19 mouse cellular contexts compared by ENCODE assay signal in genomic region chr5:4620513-4621210, GRCm38 (mm10).
DNase-seq lines count a peak whose midpoint lies in the region; ATAC-seq and TF ChIP-seq lines count a peak whose summit lies in the region.
"Had no signal": no experiment of that assay in that cellular context is flagged by ENCODE, and none has a peak within 500 bp of the region (broad histone marks: within the 10 kb centered on the region; RNA-seq: fewer than 3 reads in every experiment).

No protein-coding gene starts in this region.

- peak; percentile 40 for DNase-seq in kidney, adult 2 months
- DNase-seq in kidney, postnatal 10 days, result no peak
- DNase-seq in stomach, postnatal 0 days (ENCODE audit: low spot score), result no peak
- DNase-seq in cerebellum, adult 9-11 months, result peak; percentile 32
- no peak for DNase-seq in midbrain, embryonic 11.5 days (ENCODE audit: low spot score, missing footprints)
- no peak for DNase-seq in embryo, embryonic 11 days
- DNase-seq: adrenal gland, postnatal 36 days; gastrocnemius, postnatal 10 days; heart, adult 18-20 months; layer of hippocampus, postnatal 36 days; left cerebral cortex, postnatal 4 days; lung, adult 2 months; midbrain, embryonic 14.5 days; right cerebral cortex, postnatal 4 days; thymus, adult 18-20 months had no signal

- TF ChIP-seq POLR2A in kidney, adult 2 months (IDR thresholded peaks at IDR 0.05; ENCODE audit: low read depth, low read length), result no peak

- no peak overlapping the region for H3K9ac ChIP-seq in stomach, embryonic 14.5 days (replicated peaks; ENCODE audit: low read depth, low read length)
- H3K9ac ChIP-seq in stomach, postnatal 0 days (ENCODE audit: low read length), result no peak overlapping the region
- H3K9ac ChIP-seq in midbrain, embryonic 11.5 days (ENCODE audit: low read length), result no peak overlapping the region
- H3K9ac ChIP-seq: heart, embryonic 15.5 days had no signal

- no peak for TF ChIP-seq EP300 in stomach, postnatal 0 days (optimal IDR thresholded peaks at IDR 0.05)

- no peaks in the 10 kb centered on the region for H3K9me3 ChIP-seq in stomach, embryonic 14.5 days (ENCODE audit: control insufficient read depth, low read depth, low read length)
- H3K9me3 ChIP-seq in stomach, postnatal 0 days (ENCODE audit: control insufficient read depth, low read length), result no peaks in the 10 kb centered on the region
- no peaks in the 10 kb centered on the region for H3K9me3 ChIP-seq in midbrain, embryonic 11.5 days (ENCODE audit: control insufficient read depth, low read length)
- H3K9me3 ChIP-seq: heart, embryonic 15.5 days had no signal

- H3K4me3 ChIP-seq in kidney, adult 2 months (ENCODE audit: insufficient read depth, low read depth, low read length), result no peak overlapping the region
- H3K4me3 ChIP-seq in stomach, embryonic 14.5 days (ENCODE audit: low read depth, low read length), result no peak overlapping the region
- H3K4me3 ChIP-seq in stomach, postnatal 0 days (ENCODE audit: low read depth, low read length), result no peak overlapping the region
- no peak overlapping the region for H3K4me3 ChIP-seq in midbrain, embryonic 11.5 days (ENCODE audit: low read depth, low read length)
- H3K4me3 ChIP-seq: heart, embryonic 15.5 days had no signal

- no peak for TF ChIP-seq CTCF in kidney, adult 2 months (conservative IDR thresholded peaks at IDR 0.05; ENCODE audit: insufficient read depth, insufficient read length, low read depth, low read length)
- TF ChIP-seq CTCF in stomach, postnatal 0 days (IDR thresholded peaks at IDR 0.05; ENCODE audit: low read depth), result no peak

- no peak overlapping the region for H3K4me2 ChIP-seq in stomach, embryonic 14.5 days (replicated peaks; ENCODE audit: low read depth, low read length)
- no peak overlapping the region for H3K4me2 ChIP-seq in stomach, postnatal 0 days (replicated peaks; ENCODE audit: low read depth)
- H3K4me2 ChIP-seq in midbrain, embryonic 11.5 days, result no peak overlapping the region
- H3K4me2 ChIP-seq: heart, embryonic 15.5 days had no signal

- H3K36me3 ChIP-seq in kidney, adult 2 months (ENCODE audit: control insufficient read depth, insufficient read depth, low read length), result no peaks in the 10 kb centered on the region
- H3K36me3 ChIP-seq in stomach, embryonic 14.5 days (ENCODE audit: control insufficient read depth, insufficient read depth, low read length), result no peaks in the 10 kb centered on the region
- no peaks in the 10 kb centered on the region for H3K36me3 ChIP-seq in stomach, postnatal 0 days (ENCODE audit: control insufficient read depth, insufficient read depth, low read length)
- no peaks in the 10 kb centered on the region for H3K36me3 ChIP-seq in midbrain, embryonic 11.5 days (ENCODE audit: control insufficient read depth, insufficient read depth, low read length)
- H3K36me3 ChIP-seq: heart, embryonic 15.5 days had no signal

- H3K27me3 ChIP-seq in kidney, adult 2 months (replicated peaks; ENCODE audit: control insufficient read depth, insufficient read depth, low read length), result no peaks in the 10 kb centered on the region
- H3K27me3 ChIP-seq in stomach, embryonic 14.5 days (ENCODE audit: control insufficient read depth, insufficient read depth, low read length), result no peaks in the 10 kb centered on the region
- no peaks in the 10 kb centered on the region for H3K27me3 ChIP-seq in stomach, postnatal 0 days (ENCODE audit: control insufficient read depth, insufficient read depth, low read length)
- no peaks in the 10 kb centered on the region for H3K27me3 ChIP-seq in midbrain, embryonic 11.5 days (ENCODE audit: control insufficient read depth, insufficient read depth, low read length)
- H3K27me3 ChIP-seq: heart, embryonic 15.5 days had no signal

- H3K4me1 ChIP-seq in kidney, adult 2 months (ENCODE audit: control insufficient read depth, insufficient read depth, low read length), result no peaks in the 10 kb centered on the region
- H3K4me1 ChIP-seq in stomach, embryonic 14.5 days (ENCODE audit: control insufficient read depth, insufficient read depth, low read length), result peaks cover 24% of the 10 kb centered on the region
- no peaks in the 10 kb centered on the region for H3K4me1 ChIP-seq in stomach, postnatal 0 days (replicated peaks; ENCODE audit: control insufficient read depth, insufficient read depth)
- H3K4me1 ChIP-seq in midbrain, embryonic 11.5 days (ENCODE audit: control insufficient read depth, insufficient read depth, low read length), result no peaks in the 10 kb centered on the region
- H3K4me1 ChIP-seq: heart, embryonic 15.5 days had no signal

- no peak overlapping the region for H3K27ac ChIP-seq in kidney, adult 2 months (ENCODE audit: insufficient read depth, low read depth, low read length)
- H3K27ac ChIP-seq in stomach, embryonic 14.5 days (ENCODE audit: low read length), result peak overlapping the region; percentile 48; the same call in 1 of the 2 replicates
- no peak overlapping the region for H3K27ac ChIP-seq in stomach, postnatal 0 days (replicated peaks)
- H3K27ac ChIP-seq in midbrain, embryonic 11.5 days (ENCODE audit: low read depth, low read length), result no peak overlapping the region
- H3K27ac ChIP-seq: heart, embryonic 15.5 days had no signal

- WGBS in kidney, adult 2 months, result 88% methylated on average over 4 of the region's 4 CpGs
- WGBS in stomach, embryonic 14.5 days, result 41% methylated on average over 4 of the region's 4 CpGs
- WGBS in stomach, postnatal 0 days, result 43% methylated on average over 4 of the region's 4 CpGs
- WGBS in midbrain, embryonic 11.5 days, result 84% methylated on average over 4 of the region's 4 CpGs

- ATAC-seq in stomach, embryonic 14.5 days (ENCODE audit: insufficient number of reproducible peaks, insufficient read depth, low FRiP score, low read depth), result 0 out of 2 replicates have a peak, but pooled peaks have one; percentile 23
- ATAC-seq in stomach, postnatal 0 days (ENCODE audit: low FRiP score, low TSS enrichment), result no peak
- ATAC-seq in midbrain, embryonic 11.5 days (ENCODE audit: low FRiP score), result no peak
- ATAC-seq: activated CD4-positive, CD25-positive, alpha-beta regulatory T cell, adult 4 months; Patski had no signal

Comparison
In these comparisons a context has a peak if more than half of its experiments do, and no peak if none do; other contexts are left out.
1. DNase-seq: peak in kidney, adult 2 months (single experiment) and cerebellum, adult 9-11 months (single experiment); none in kidney, postnatal 10 days (single experiment), stomach, postnatal 0 days (single experiment), midbrain, embryonic 11.5 days (single experiment) and embryo, embryonic 11 days (single experiment).